Mouse (Mus musculus): ENCODE data around the gene Ccdc120. TPM values are rescaled to one million over a fixed set of nuclear protein-coding genes. Genes with fewer than 3 reads are reported as not detected.

The Ccdc120 gene
- polyA plus RNA-seq, 1 experiment from 2014 or later, result 21.5 TPM

DNA sequence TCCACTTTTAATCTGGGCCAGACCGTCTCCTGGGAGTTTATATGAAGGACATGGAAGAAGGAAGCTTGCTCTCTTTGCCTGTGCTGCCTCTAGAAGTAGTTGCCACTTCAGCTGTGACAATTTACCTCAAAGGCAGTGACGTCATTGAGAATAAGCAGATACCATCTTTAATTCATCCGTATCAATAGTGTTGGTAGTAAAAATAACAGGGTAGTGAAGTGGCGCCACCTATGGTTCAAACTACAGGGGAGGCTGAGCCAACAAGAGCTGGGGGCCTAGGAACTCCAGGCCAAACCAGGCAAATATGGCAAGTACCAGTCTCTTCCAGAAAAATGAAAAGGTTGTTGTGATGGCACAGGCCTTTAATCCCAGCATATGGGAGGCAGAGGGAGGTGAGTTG, 57.8 kb downstream of the Ccdc120 start:
- no peaks in the 10 kb centered on the region for H3K36me3 ChIP-seq (ENCODE audit: control insufficient read depth, insufficient read depth, low read length)
- H3K4me3 ChIP-seq (ENCODE audit: low read length), result no peak overlapping the region
- WGBS, result 43% methylated on average over 4 of the region's 4 CpGs
- no peak overlapping the region for H3K9ac ChIP-seq (ENCODE audit: low read depth, low read length)
- ATAC-seq (ENCODE audit: low FRiP score, low TSS enrichment), result no peak
- no peaks in the 10 kb centered on the region for H3K27me3 ChIP-seq (ENCODE audit: control insufficient read depth, insufficient read depth, low read length)
- H3K4me2 ChIP-seq (replicated peaks; ENCODE audit: low read depth, low read length), result no peak overlapping the region
- no peaks in the 10 kb centered on the region for H3K9me3 ChIP-seq (ENCODE audit: control insufficient read depth, low read length)
- no peaks in the 10 kb centered on the region for H3K4me1 ChIP-seq (ENCODE audit: control insufficient read depth, insufficient read depth, low read length)
- H3K27ac ChIP-seq (ENCODE audit: low read depth, low read length), result no peak overlapping the region

DNA sequence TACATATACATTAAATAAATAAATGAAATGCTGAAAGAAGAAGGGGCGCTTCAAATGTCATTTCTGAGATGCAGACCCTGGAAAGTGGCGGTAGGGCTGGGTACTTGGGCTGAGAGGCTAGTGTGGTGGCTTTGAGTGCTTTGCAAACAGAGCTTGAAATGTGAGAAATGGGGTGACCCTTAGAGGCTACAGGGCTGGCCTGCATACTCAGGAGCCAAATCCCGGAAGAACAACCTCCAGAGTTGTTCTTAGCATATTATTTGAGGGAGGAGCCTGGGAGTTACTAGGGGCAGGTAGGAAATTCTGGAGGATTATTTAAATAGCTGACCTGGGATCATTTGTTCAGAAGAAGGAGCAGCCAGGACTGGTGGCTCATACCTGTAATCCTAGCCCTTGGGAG, 60.2 kb downstream of the Ccdc120 start:
- no peaks in the 10 kb centered on the region for H3K36me3 ChIP-seq (ENCODE audit: control insufficient read depth, insufficient read depth, low read length)
- H3K9me3 ChIP-seq (ENCODE audit: control insufficient read depth, low read length), result no peaks in the 10 kb centered on the region
- no peak for ATAC-seq (ENCODE audit: low FRiP score, low TSS enrichment)
- H3K4me2 ChIP-seq (replicated peaks; ENCODE audit: low read depth, low read length), result no peak overlapping the region
- WGBS, result 55% methylated on average over 3 of the region's 3 CpGs
- H3K27me3 ChIP-seq (ENCODE audit: control insufficient read depth, insufficient read depth, low read length), result no peaks in the 10 kb centered on the region
- H3K27ac ChIP-seq (ENCODE audit: low read depth, low read length), result no peak overlapping the region
- no peak overlapping the region for H3K9ac ChIP-seq (ENCODE audit: low read depth, low read length)
- H3K4me1 ChIP-seq (ENCODE audit: control insufficient read depth, insufficient read depth, low read length), result no peaks in the 10 kb centered on the region
- no peak overlapping the region for H3K4me3 ChIP-seq (ENCODE audit: low read length)

DNA sequence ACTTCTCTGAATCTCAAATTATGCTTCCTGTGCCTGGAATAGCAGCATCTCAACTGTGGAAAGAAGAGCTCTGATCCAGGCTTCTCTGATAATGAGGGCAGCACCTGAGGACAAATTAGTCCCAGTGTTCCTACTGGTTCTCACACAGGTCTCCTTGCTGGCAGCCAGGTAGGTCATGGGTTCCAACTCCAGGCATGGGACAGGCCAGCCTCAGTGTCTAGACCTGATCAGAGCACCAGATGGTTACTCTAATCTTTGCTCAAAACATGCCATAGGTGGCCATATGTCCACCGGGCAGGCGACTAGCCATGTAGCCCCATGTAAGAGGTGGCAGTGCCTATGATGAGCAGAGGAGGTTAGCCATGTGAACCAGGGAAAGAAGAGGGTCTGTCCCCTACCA, 62.4 kb downstream of the Ccdc120 start:
- H3K4me1 ChIP-seq (ENCODE audit: control insufficient read depth, insufficient read depth, low read length), result no peaks in the 10 kb centered on the region
- no peak for ATAC-seq (ENCODE audit: low FRiP score, low TSS enrichment)
- 95% methylated on average over 2 of the region's 2 CpGs for WGBS
- no peak overlapping the region for H3K4me2 ChIP-seq (replicated peaks; ENCODE audit: low read depth, low read length)
- H3K27me3 ChIP-seq (ENCODE audit: control insufficient read depth, insufficient read depth, low read length), result no peaks in the 10 kb centered on the region
- H3K36me3 ChIP-seq (ENCODE audit: control insufficient read depth, insufficient read depth, low read length), result no peaks in the 10 kb centered on the region
- H3K4me3 ChIP-seq (ENCODE audit: low read length), result no peak overlapping the region
- no peaks in the 10 kb centered on the region for H3K9me3 ChIP-seq (ENCODE audit: control insufficient read depth, low read length)
- no peak overlapping the region for H3K9ac ChIP-seq (ENCODE audit: low read depth, low read length)
- H3K27ac ChIP-seq (ENCODE audit: low read depth, low read length), result no peak overlapping the region

Other genes with a start within 250 kb of the Ccdc120 start
- 0.07 and 0.36 TPM in 2 replicates for gene Foxp3, start 177.3 kb downstream of the Ccdc120 start, polyA plus RNA-seq (2014; fragmentation: Nextera tagmentation; extraction: Ambion mirVana)
- 1.9 and 2.4 TPM in 2 replicates for gene Ppp1r3f, start 176.6 kb downstream of the Ccdc120 start, polyA plus RNA-seq (2014; fragmentation: Nextera tagmentation; extraction: Ambion mirVana)
- gene Ccdc22, start 145.4 kb downstream of the Ccdc120 start, polyA plus RNA-seq (2014; fragmentation: Nextera tagmentation; extraction: Ambion mirVana), result 25.2 and 32.6 TPM in 2 replicates
- 0.04 TPM in 1 of 2 replicates, not detected in the other for gene Cacna1f, start 143.8 kb downstream of the Ccdc120 start, polyA plus RNA-seq (2014; fragmentation: Nextera tagmentation; extraction: Ambion mirVana)
- gene Syp, start 112.4 kb downstream of the Ccdc120 start, polyA plus RNA-seq (2014; fragmentation: Nextera tagmentation; extraction: Ambion mirVana), result 1.4 and 1.5 TPM in 2 replicates
- gene Prickle3, start 93.6 kb downstream of the Ccdc120 start, polyA plus RNA-seq (2014; fragmentation: Nextera tagmentation; extraction: Ambion mirVana), result 6.9 and 9.7 TPM in 2 replicates
- 188 and 190 TPM in 2 replicates for gene Plp2, start 79.5 kb downstream of the Ccdc120 start, polyA plus RNA-seq (2014; fragmentation: Nextera tagmentation; extraction: Ambion mirVana)
- gene Magix, start 69.7 kb downstream of the Ccdc120 start, polyA plus RNA-seq (2014; fragmentation: Nextera tagmentation; extraction: Ambion mirVana), result 0.28 and 0.29 TPM in 2 replicates
- gene Gpkow, start 53.8 kb downstream of the Ccdc120 start, polyA plus RNA-seq (2014; fragmentation: Nextera tagmentation; extraction: Ambion mirVana), result 21.3 and 47.4 TPM in 2 replicates
- gene Wdr45, start 36.6 kb downstream of the Ccdc120 start, polyA plus RNA-seq (2014; fragmentation: Nextera tagmentation; extraction: Ambion mirVana), result 26.0 and 34.0 TPM in 2 replicates
- 0.23 TPM in 1 of 2 replicates, not detected in the other for gene Gm45208, start 28.7 kb downstream of the Ccdc120 start, polyA plus RNA-seq (2014; fragmentation: Nextera tagmentation; extraction: Ambion mirVana)
- gene Praf2, start 22.5 kb downstream of the Ccdc120 start, polyA plus RNA-seq (2014; fragmentation: Nextera tagmentation; extraction: Ambion mirVana), result 74.5 and 80.1 TPM in 2 replicates
- gene Tfe3, start 11.7 kb upstream of the Ccdc120 start, polyA plus RNA-seq (2014; fragmentation: Nextera tagmentation; extraction: Ambion mirVana), result 19.7 and 25.6 TPM in 2 replicates
- gene Gripap1, start 38.9 kb upstream of the Ccdc120 start, polyA plus RNA-seq (2014; fragmentation: Nextera tagmentation; extraction: Ambion mirVana), result 34.5 and 35.8 TPM in 2 replicates
- 1.7 and 2.6 TPM in 2 replicates for gene Kcnd1, start 71.4 kb upstream of the Ccdc120 start, polyA plus RNA-seq (2014; fragmentation: Nextera tagmentation; extraction: Ambion mirVana)
- gene Otud5, start 90.5 kb upstream of the Ccdc120 start, polyA plus RNA-seq (2014; fragmentation: Nextera tagmentation; extraction: Ambion mirVana), result 29.6 and 29.8 TPM in 2 replicates
- 6.7 and 8.1 TPM in 2 replicates for gene Pim2, start 127.4 kb upstream of the Ccdc120 start, polyA plus RNA-seq (2014; fragmentation: Nextera tagmentation; extraction: Ambion mirVana)
- 12.6 and 14.1 TPM in 2 replicates for gene Slc35a2, start 133.1 kb upstream of the Ccdc120 start, polyA plus RNA-seq (2014; fragmentation: Nextera tagmentation; extraction: Ambion mirVana)
- gene Pqbp1, start 148.4 kb upstream of the Ccdc120 start, polyA plus RNA-seq (2014; fragmentation: Nextera tagmentation; extraction: Ambion mirVana), result 102 and 113 TPM in 2 replicates
- 173 and 218 TPM in 2 replicates for gene Timm17b, start 148.5 kb upstream of the Ccdc120 start, polyA plus RNA-seq (2014; fragmentation: Nextera tagmentation; extraction: Ambion mirVana)
- gene Gm10491, start 156.9 kb upstream of the Ccdc120 start, polyA plus RNA-seq (2014; fragmentation: Nextera tagmentation; extraction: Ambion mirVana), result not detected in 2 replicates
- not detected in 2 replicates for gene Gm10490, start 158.6 kb upstream of the Ccdc120 start, polyA plus RNA-seq (2014; fragmentation: Nextera tagmentation; extraction: Ambion mirVana)
- 0.09 and 0.14 TPM in 2 replicates for gene Pcsk1n, start 168.9 kb upstream of the Ccdc120 start, polyA plus RNA-seq (2014; fragmentation: Nextera tagmentation; extraction: Ambion mirVana)
- not detected in 2 replicates for gene Eras, start 177.7 kb upstream of the Ccdc120 start, polyA plus RNA-seq (2014; fragmentation: Nextera tagmentation; extraction: Ambion mirVana)
- gene Hdac6, start 197.0 kb upstream of the Ccdc120 start, polyA plus RNA-seq (2014; fragmentation: Nextera tagmentation; extraction: Ambion mirVana), result 28.7 and 51.3 TPM in 2 replicates
- gene Gata1, start 227.2 kb upstream of the Ccdc120 start, polyA plus RNA-seq (2014; fragmentation: Nextera tagmentation; extraction: Ambion mirVana), result 0.49 and 0.53 TPM in 2 replicates

Data from kidney, embryonic 14.5 days (tissue).